Mouse (Mus musculus): ENCODE measurements around the gene Rnaseh2c. TPM values are rescaled to one million over a fixed set of nuclear protein-coding genes. Genes with fewer than 3 reads are reported as not detected.
A peak's percentile ranks its signal among the peaks of the same experiment; 100 is the strongest.

Gene Rnaseh2c
- polyA plus RNA-seq, 1 experiment from 2014 or later = 64.7 TPM

- Histone ChIP-seq H3K27ac (replicated peaks) (no peak overlapping the region), H3K4me3 (ENCODE audit: low read depth, low read length) (no peak overlapping the region), H3K27me3 (ENCODE audit: control insufficient read depth, insufficient read depth, low read length) (no peaks in the 10 kb centered on the region), H3K9ac (ENCODE audit: low read length) (no peak overlapping the region), H3K4me2 (replicated peaks; ENCODE audit: low read depth) (no peak overlapping the region), H3K9me3 (ENCODE audit: control insufficient read depth, low read length) (no peaks in the 10 kb centered on the region), H3K36me3 (ENCODE audit: control insufficient read depth, insufficient read depth, low read length) (no peaks in the 10 kb centered on the region), H3K4me1 (replicated peaks; ENCODE audit: control insufficient read depth, insufficient read depth) (no peaks in the 10 kb centered on the region)
- WGBS = 88% methylated on average over 6 of the region's 6 CpGs
- ATAC-seq (ENCODE audit: low FRiP score, low TSS enrichment) (no peak), DNase-seq (ENCODE audit: low spot score) (no peak)
- TF ChIP-seq EP300 (optimal IDR thresholded peaks at IDR 0.05) (no peak), CTCF (IDR thresholded peaks at IDR 0.05; ENCODE audit: low read depth) (no peak)
These were observed 20.9 kb upstream of the Rnaseh2c start for GRCm38 (mm10) chr19:5580776-5581175.

- no peak overlapping the region for H3K9ac ChIP-seq (ENCODE audit: low read length)
- H3K4me3 ChIP-seq (ENCODE audit: low read depth, low read length) = no peak overlapping the region
- no peaks in the 10 kb centered on the region for H3K36me3 ChIP-seq (ENCODE audit: control insufficient read depth, insufficient read depth, low read length)
- no peak for TF ChIP-seq CTCF (IDR thresholded peaks at IDR 0.05; ENCODE audit: low read depth)
- no peaks in the 10 kb centered on the region for H3K9me3 ChIP-seq (ENCODE audit: control insufficient read depth, low read length)
- no peaks in the 10 kb centered on the region for H3K4me1 ChIP-seq (replicated peaks; ENCODE audit: control insufficient read depth, insufficient read depth)
- H3K27me3 ChIP-seq (ENCODE audit: control insufficient read depth, insufficient read depth, low read length) = no peaks in the 10 kb centered on the region
- H3K27ac ChIP-seq (replicated peaks) = no peak overlapping the region
- no peak for DNase-seq (ENCODE audit: low spot score)
- H3K4me2 ChIP-seq (replicated peaks; ENCODE audit: low read depth) = no peak overlapping the region
- 75% methylated on average over 2 of the region's 2 CpGs for WGBS
- no peak for ATAC-seq (ENCODE audit: low FRiP score, low TSS enrichment)
These were observed 19.7 kb upstream of the Rnaseh2c start for GRCm38 (mm10) chr19:5581995-5582394.

- H3K27ac ChIP-seq (replicated peaks) = no peak overlapping the region
- DNase-seq (ENCODE audit: low spot score) (no peak), ATAC-seq (ENCODE audit: low FRiP score, low TSS enrichment) (no peak)
- H3K4me1 ChIP-seq (replicated peaks; ENCODE audit: control insufficient read depth, insufficient read depth) = no peaks in the 10 kb centered on the region
- no peaks in the 10 kb centered on the region for H3K27me3 ChIP-seq (ENCODE audit: control insufficient read depth, insufficient read depth, low read length)
- H3K4me2 ChIP-seq (replicated peaks; ENCODE audit: low read depth) = no peak overlapping the region
- WGBS = 66% methylated on average over 9 of the region's 9 CpGs
- no peak overlapping the region for H3K4me3 ChIP-seq (ENCODE audit: low read depth, low read length)
- no peak for TF ChIP-seq EP300 (optimal IDR thresholded peaks at IDR 0.05)
- peak; percentile 48 for TF ChIP-seq CTCF (IDR thresholded peaks at IDR 0.05; ENCODE audit: low read depth)
- no peaks in the 10 kb centered on the region for H3K9me3 ChIP-seq (ENCODE audit: control insufficient read depth, low read length)
- H3K9ac ChIP-seq (ENCODE audit: low read length) = no peak overlapping the region
- no peaks in the 10 kb centered on the region for H3K36me3 ChIP-seq (ENCODE audit: control insufficient read depth, insufficient read depth, low read length)
These were observed 12.5 kb upstream of the Rnaseh2c start for GRCm38 (mm10) chr19:5589159-5589558.

GRCm38 (mm10) chr19:5591888-5592287, 9.8 kb upstream of the Rnaseh2c start:
- Histone ChIP-seq H3K4me2 (replicated peaks; ENCODE audit: low read depth) (no peak overlapping the region), H3K4me1 (replicated peaks; ENCODE audit: control insufficient read depth, insufficient read depth) (no peaks in the 10 kb centered on the region), H3K36me3 (ENCODE audit: control insufficient read depth, insufficient read depth, low read length) (no peaks in the 10 kb centered on the region), H3K27ac (replicated peaks) (no peak overlapping the region), H3K4me3 (ENCODE audit: low read depth, low read length) (no peak overlapping the region), H3K27me3 (ENCODE audit: control insufficient read depth, insufficient read depth, low read length) (no peaks in the 10 kb centered on the region), H3K9me3 (ENCODE audit: control insufficient read depth, low read length) (no peaks in the 10 kb centered on the region), H3K9ac (ENCODE audit: low read length) (no peak overlapping the region)
- DNase-seq (ENCODE audit: low spot score) (no peak), ATAC-seq (ENCODE audit: low FRiP score, low TSS enrichment) (no peak)
- WGBS = 84% methylated on average over 6 of the region's 6 CpGs
- TF ChIP-seq CTCF (IDR thresholded peaks at IDR 0.05; ENCODE audit: low read depth) (no peak), EP300 (optimal IDR thresholded peaks at IDR 0.05) (no peak)

GRCm38 (mm10) chr19:5599224-5599623, 2.4 kb upstream of the Rnaseh2c start:
- no peaks in the 10 kb centered on the region for H3K9me3 ChIP-seq (ENCODE audit: control insufficient read depth, low read length)
- ATAC-seq (ENCODE audit: low FRiP score, low TSS enrichment) (no peak), DNase-seq (ENCODE audit: low spot score) (no peak)
- H3K27me3 ChIP-seq (ENCODE audit: control insufficient read depth, insufficient read depth, low read length) = no peaks in the 10 kb centered on the region
- 80% methylated on average over 4 of the region's 4 CpGs for WGBS
- no peak overlapping the region for H3K4me2 ChIP-seq (replicated peaks; ENCODE audit: low read depth)
- H3K4me1 ChIP-seq (replicated peaks; ENCODE audit: control insufficient read depth, insufficient read depth) = peaks cover 4% of the 10 kb centered on the region
- no peak overlapping the region for H3K4me3 ChIP-seq (ENCODE audit: low read depth, low read length)
- no peak overlapping the region for H3K9ac ChIP-seq (ENCODE audit: low read length)
- H3K36me3 ChIP-seq (ENCODE audit: control insufficient read depth, insufficient read depth, low read length) = 0 out of 2 replicates have a peak, but pooled peaks cover 5% of the 10 kb centered on the region
- TF ChIP-seq EP300 (optimal IDR thresholded peaks at IDR 0.05) (no peak), CTCF (IDR thresholded peaks at IDR 0.05; ENCODE audit: low read depth) (no peak)
- no peak overlapping the region for H3K27ac ChIP-seq (replicated peaks)

- no peak for ATAC-seq (ENCODE audit: low FRiP score, low TSS enrichment)
- DNase-seq (ENCODE audit: low spot score) = no peak
- no peaks in the 10 kb centered on the region for H3K9me3 ChIP-seq (ENCODE audit: control insufficient read depth, low read length)
- H3K27ac ChIP-seq (replicated peaks) = no peak overlapping the region
- peaks cover 25% of the 10 kb centered on the region for H3K36me3 ChIP-seq (ENCODE audit: control insufficient read depth, insufficient read depth, low read length)
- H3K4me2 ChIP-seq (replicated peaks; ENCODE audit: low read depth) = no peak overlapping the region
- H3K9ac ChIP-seq (ENCODE audit: low read length) = no peak overlapping the region
- TF ChIP-seq EP300 (optimal IDR thresholded peaks at IDR 0.05) (no peak), CTCF (IDR thresholded peaks at IDR 0.05; ENCODE audit: low read depth) (no peak)
- no peak overlapping the region for H3K4me3 ChIP-seq (ENCODE audit: low read depth, low read length)
- peaks cover 4% of the 10 kb centered on the region for H3K4me1 ChIP-seq (replicated peaks; ENCODE audit: control insufficient read depth, insufficient read depth)
- no peaks in the 10 kb centered on the region for H3K27me3 ChIP-seq (ENCODE audit: control insufficient read depth, insufficient read depth, low read length)
- WGBS = 86% methylated on average over 7 of the region's 7 CpGs
These were observed 2.0 kb downstream of the Rnaseh2c start for GRCm38 (mm10) chr19:5603664-5604063.
